Mouse (Mus musculus) heart, postnatal 0 days (tissue): ENCODE data around the gene Hsd17b14.

Experiments used
- CTCF ChIP-seq: IDR thresholded peaks from 2 replicates; pipeline ENCODE4 v1.5.1; 2016; ENCODE audit warnings: antibody characterized with exemption, control low read depth, low read depth
- EP300 ChIP-seq: IDR thresholded peaks from 2 replicates; pipeline ENCODE4 v1.6.1; 2016; ENCODE audit warnings: antibody characterized with exemption, low read depth

GRCm38 (mm10) chr7:45507583-45507982 lies 47.1 kb upstream of the Hsd17b14 start:
- TF ChIP-seq CTCF (no peak), EP300 (no peak)
